Mouse (Mus musculus) CH12.LX (cell line): ENCODE results near the gene U90926.

Experiments
- CHD1 ChIP-seq: IDR thresholded peaks from 2 replicates; pipeline ENCODE4 v1.6.1; 2012; ENCODE audit warnings: low read depth, low read length, improper control_type of control experiment, inconsistent platforms
- CTCF ChIP-seq, 2 experiments: IDR thresholded peaks in 1 of 2; conservative IDR thresholded peaks in 1 of 2; 2 replicates each; pipeline ENCODE4 v1.5.1; 2011 to 2012; ENCODE audit warnings: low read depth in 2 of 2, low read length in 2 of 2, improper control_type of control experiment in 1 of 2, inconsistent platforms in 1 of 2, mild to moderate bottlenecking in 1 of 2, moderate library complexity in 1 of 2
- EP300 ChIP-seq: IDR thresholded peaks from 2 replicates; pipeline ENCODE4 v1.6.1; 2011; ENCODE audit warnings: low read length, improper control_type of control experiment
- ETS1 ChIP-seq: conservative IDR thresholded peaks from 2 replicates; pipeline ENCODE4 v1.6.1; 2012; ENCODE audit warnings: low read depth, mild to moderate bottlenecking, inconsistent platforms, low read length, improper control_type of control experiment, moderate library complexity
- MAFK ChIP-seq: IDR thresholded peaks from 2 replicates; pipeline ENCODE4 v1.6.1; 2011; ENCODE audit warnings: low read length, improper control_type of control experiment; ENCODE audit not compliant: insufficient replicate concordance
- MEF2A ChIP-seq: IDR thresholded peaks from 2 replicates; pipeline ENCODE4 v1.6.1; 2014; ENCODE audit warnings: low read depth, mild to moderate bottlenecking, inconsistent platforms, low read length, improper control_type of control experiment, borderline replicate concordance
- POLR2A ChIP-seq: IDR thresholded peaks from 2 replicates; pipeline ENCODE4 v1.6.1; 2011; ENCODE audit warnings: low read depth, mild to moderate bottlenecking, improper control_type of control experiment, low read length
- SIN3A ChIP-seq: IDR thresholded peaks from 2 replicates; pipeline ENCODE4 v1.6.1; 2012; ENCODE audit warnings: low read length, improper control_type of control experiment, inconsistent platforms
- TBP ChIP-seq: conservative IDR thresholded peaks from 2 replicates; pipeline ENCODE4 v1.6.1; 2011; ENCODE audit warnings: low read depth, low read length, improper control_type of control experiment
- TCF12 ChIP-seq: IDR thresholded peaks from 2 replicates; pipeline ENCODE4 v1.6.1; 2014; ENCODE audit warnings: low read depth, mild to moderate bottlenecking, inconsistent platforms, low read length, improper control_type of control experiment

GRCm38 (mm10) chr5:92252797-92253343 is 37.7 kb upstream of the U90926 start:
- TF ChIP-seq TBP (no peak), CTCF (conservative IDR thresholded peaks at IDR 0.05 in 1 of 2, IDR thresholded peaks at IDR 0.05 in 1 of 2; ENCODE audit: low read depth in 2 of 2, low read length in 2 of 2) (no peak), TCF12 (no peak), POLR2A (no peak), SIN3A (no peak), MAFK (no peak), CHD1 (no peak), EP300 (no peak), ETS1 (no peak), MEF2A (no peak)
